Mouse (Mus musculus) heart, embryonic 15.5 days (tissue): ENCODE measurements around the gene Itga1. TPM values are rescaled to one million over a fixed set of nuclear protein-coding genes. Genes with fewer than 3 reads are reported as not detected.

Experiments
- ATAC-seq: fragments of 200-750 bp; cut with Nextera tagmentation; replicated peaks from 2 replicates; pipeline ENCODE4 v1.8.0; 2017; ENCODE audit warnings: low read depth, moderate TSS enrichment; ENCODE audit not compliant: insufficient number of reproducible peaks, insufficient read depth, low FRiP score
- H3K27ac ChIP-seq: fragments of 300-500 bp; sonication (generic); 2 replicates; pipeline ENCODE4 v1.5.1; 2015; ENCODE audit warnings: mild to moderate bottlenecking, inconsistent platforms
- H3K27me3 ChIP-seq: fragments of 300-500 bp; sonication (generic); 2 replicates; pipeline ENCODE4 v1.6.1; 2015; ENCODE audit warnings: inconsistent platforms
- H3K36me3 ChIP-seq: fragments of 300-500 bp; sonication (generic); 2 replicates; pipeline ENCODE4 v1.6.1; 2015; ENCODE audit warnings: mild to moderate bottlenecking, inconsistent platforms
- H3K4me1 ChIP-seq: fragments of 300-500 bp; sonication (generic); replicated peaks from 2 replicates; pipeline ENCODE4 v1.6.1; 2015; ENCODE audit warnings: inconsistent platforms
- H3K4me2 ChIP-seq: fragments of 300-500 bp; sonication (generic); 2 replicates; pipeline ENCODE4 v1.6.1; 2015; ENCODE audit warnings: inconsistent platforms, mild to moderate bottlenecking, moderate library complexity
- H3K4me3 ChIP-seq: fragments of 300-500 bp; sonication (generic); 2 replicates; pipeline ENCODE4 v1.5.1; 2015; ENCODE audit warnings: mild to moderate bottlenecking, inconsistent platforms
- H3K9ac ChIP-seq: fragments of 300-500 bp; sonication (generic); 2 replicates; pipeline ENCODE4 v1.6.1; 2015; ENCODE audit warnings: mild to moderate bottlenecking, inconsistent platforms
- H3K9me3 ChIP-seq: fragments of 300-500 bp; sonication (generic); replicated peaks from 2 replicates; pipeline ENCODE4 v1.6.1; 2016; ENCODE audit warnings: inconsistent platforms
- WGBS: fragments of 180-500 bp; shearing (Covaris S2); methylation state at CpG from one replicate; pipeline ENCODE4 v1.1.7; 2015; ENCODE audit warnings: mixed read lengths; 5-methylcytosine and 5-hydroxymethylcytosine counted together
- polyA plus RNA-seq: library from polyadenylated mRNA; unstranded; fragments of >200 nt; fragmentation: Nextera tagmentation; extraction: Ambion mirVana; gene quantifications from 2 replicates; pipeline ENCODE4 v1.2.1, GENCODE M21; 2015

Gene Itga1
- polyA plus RNA-seq, 1 experiment from 2014 or later = 25.6 TPM

DNA sequence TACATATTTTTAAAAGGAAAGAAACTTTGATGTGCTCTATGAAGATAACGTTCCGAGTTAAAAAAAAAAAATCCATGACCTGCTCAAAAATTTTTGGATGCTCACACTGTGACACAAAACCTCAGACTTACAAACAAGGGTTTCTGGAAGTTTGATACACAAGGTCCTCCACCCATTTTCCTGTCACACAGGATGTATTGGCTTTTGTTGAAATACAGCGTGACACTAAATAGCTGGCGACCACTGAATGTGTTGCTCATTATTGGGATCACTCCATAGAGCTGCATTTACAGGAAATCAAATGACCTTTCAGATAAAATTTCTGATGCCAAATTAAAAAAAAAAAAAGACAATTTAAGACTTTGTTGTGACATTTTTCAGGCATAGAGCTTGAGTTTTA is 23.4 kb upstream of the Itga1 start:
- Histone ChIP-seq H3K36me3 (no peaks in the 10 kb centered on the region), H3K4me2 (no peak overlapping the region), H3K27ac (no peak overlapping the region), H3K9me3 (no peaks in the 10 kb centered on the region), H3K4me1 (no peaks in the 10 kb centered on the region), H3K27me3 (no peaks in the 10 kb centered on the region), H3K9ac (no peak overlapping the region), H3K4me3 (no peak overlapping the region)
- WGBS = 74% methylated on average over 4 of the region's 4 CpGs
- ATAC-seq = no peak

- Histone ChIP-seq H3K27ac (no peak overlapping the region), H3K9ac (no peak overlapping the region), H3K4me1 (no peaks in the 10 kb centered on the region), H3K36me3 (no peaks in the 10 kb centered on the region), H3K9me3 (no peaks in the 10 kb centered on the region), H3K27me3 (no peaks in the 10 kb centered on the region), H3K4me2 (no peak overlapping the region), H3K4me3 (no peak overlapping the region)
- ATAC-seq = no peak
- WGBS = 67% methylated on average over 1 of the region's 1 CpGs
Observed at GRCm38 (mm10) chr13:115124521-115124920, 22.8 kb upstream of the Itga1 start.

GRCm38 (mm10) chr13:115118756-115119155 is 17.0 kb upstream of the Itga1 start:
- Histone ChIP-seq H3K9me3 (no peaks in the 10 kb centered on the region), H3K4me2 (no peak overlapping the region), H3K4me3 (no peak overlapping the region), H3K9ac (no peak overlapping the region), H3K36me3 (no peaks in the 10 kb centered on the region), H3K4me1 (no peaks in the 10 kb centered on the region), H3K27ac (no peak overlapping the region), H3K27me3 (no peaks in the 10 kb centered on the region)
- no peak for ATAC-seq
- 63% methylated on average over 5 of the region's 5 CpGs for WGBS

GRCm38 (mm10) chr13:115118195-115118594 is 16.4 kb upstream of the Itga1 start:
- Histone ChIP-seq H3K9me3 (no peaks in the 10 kb centered on the region), H3K4me1 (no peaks in the 10 kb centered on the region), H3K4me2 (no peak overlapping the region), H3K27ac (no peak overlapping the region), H3K9ac (no peak overlapping the region), H3K27me3 (no peaks in the 10 kb centered on the region), H3K36me3 (no peaks in the 10 kb centered on the region), H3K4me3 (no peak overlapping the region)
- ATAC-seq = no peak
- 80% methylated on average over 3 of the region's 3 CpGs for WGBS

DNA sequence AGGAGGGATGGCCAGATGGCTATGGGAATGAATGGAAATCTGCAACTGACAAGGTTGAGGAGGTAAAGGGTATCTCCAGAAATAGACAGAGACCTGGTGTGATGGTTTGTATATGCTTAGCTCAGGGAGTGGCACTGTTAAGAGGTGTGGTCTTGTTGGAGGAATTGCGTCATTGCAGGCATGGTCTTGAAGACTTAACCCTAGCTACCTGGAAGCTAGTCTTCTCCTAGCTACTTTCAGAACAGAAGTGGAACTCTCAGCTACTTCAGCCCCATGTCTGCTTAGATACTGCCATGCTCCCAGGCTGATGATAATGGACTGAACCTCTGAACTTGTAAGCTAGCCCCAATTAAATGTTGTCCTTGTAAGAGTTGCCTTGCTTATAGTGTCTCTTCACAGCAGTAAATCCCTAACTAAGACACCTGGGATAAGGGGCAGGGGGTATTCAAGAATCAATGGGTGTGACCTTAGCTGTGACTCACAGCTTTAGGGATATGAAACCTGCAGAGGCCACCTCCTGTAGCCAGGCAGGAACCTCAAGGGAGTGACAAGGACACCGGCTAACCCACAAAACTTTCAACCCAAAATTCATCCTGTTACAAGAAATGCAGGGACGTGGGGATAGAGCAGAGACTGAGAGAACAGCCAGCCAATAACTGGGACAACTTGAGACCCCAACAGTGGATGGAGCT is 15.3 kb upstream of the Itga1 start:
- H3K9me3 ChIP-seq = no peaks in the 10 kb centered on the region
- H3K4me1 ChIP-seq = no peaks in the 10 kb centered on the region
- H3K27me3 ChIP-seq = no peaks in the 10 kb centered on the region
- no peak overlapping the region for H3K4me3 ChIP-seq
- no peak overlapping the region for H3K9ac ChIP-seq
- ATAC-seq = no peak
- no peaks in the 10 kb centered on the region for H3K36me3 ChIP-seq
- H3K27ac ChIP-seq = no peak overlapping the region
- 78% methylated on average over 3 of the region's 3 CpGs for WGBS
- H3K4me2 ChIP-seq = no peak overlapping the region

- no peak for ATAC-seq
- H3K9me3 ChIP-seq = no peaks in the 10 kb centered on the region
- no peak overlapping the region for H3K4me3 ChIP-seq
- no peak overlapping the region for H3K4me2 ChIP-seq
- H3K4me1 ChIP-seq = no peaks in the 10 kb centered on the region
- H3K9ac ChIP-seq = no peak overlapping the region
- WGBS = 74% methylated on average over 4 of the region's 4 CpGs
- H3K36me3 ChIP-seq = no peaks in the 10 kb centered on the region
- H3K27ac ChIP-seq = no peak overlapping the region
- no peaks in the 10 kb centered on the region for H3K27me3 ChIP-seq
Observed at GRCm38 (mm10) chr13:115109628-115110027, 7.9 kb upstream of the Itga1 start.

GRCm38 (mm10) chr13:115107436-115107835 is 5.7 kb upstream of the Itga1 start:
- Histone ChIP-seq H3K27ac (no peak overlapping the region), H3K9me3 (no peaks in the 10 kb centered on the region), H3K4me2 (no peak overlapping the region), H3K27me3 (no peaks in the 10 kb centered on the region), H3K36me3 (no peaks in the 10 kb centered on the region), H3K4me1 (peaks cover 3% of the 10 kb centered on the region; the same call in 1 of the 2 replicates), H3K4me3 (no peak overlapping the region), H3K9ac (no peak overlapping the region)
- no peak for ATAC-seq
- 74% methylated on average over 8 of the region's 8 CpGs for WGBS

GRCm38 (mm10) chr13:115106183-115106582 is 4.4 kb upstream of the Itga1 start:
- H3K4me2 ChIP-seq = no peak overlapping the region
- 76% methylated on average over 10 of the region's 10 CpGs for WGBS
- H3K9ac ChIP-seq = no peak overlapping the region
- H3K36me3 ChIP-seq = no peaks in the 10 kb centered on the region
- peaks cover 3% of the 10 kb centered on the region; the same call in 1 of the 2 replicates for H3K4me1 ChIP-seq
- H3K9me3 ChIP-seq = no peaks in the 10 kb centered on the region
- no peak for ATAC-seq
- H3K4me3 ChIP-seq = no peak overlapping the region
- H3K27me3 ChIP-seq = no peaks in the 10 kb centered on the region
- H3K27ac ChIP-seq = no peak overlapping the region

GRCm38 (mm10) chr13:115102754-115103153 is 990 bp upstream of the Itga1 start:
- 91% methylated on average over 2 of the region's 2 CpGs for WGBS
- Histone ChIP-seq H3K9me3 (no peaks in the 10 kb centered on the region), H3K27me3 (no peaks in the 10 kb centered on the region), H3K4me3 (no peak overlapping the region), H3K4me1 (peaks cover 14% of the 10 kb centered on the region), H3K36me3 (no peaks in the 10 kb centered on the region), H3K27ac (0 out of 2 replicates have a peak overlapping the region, but pooled peaks have one; percentile 49), H3K9ac (no peak overlapping the region), H3K4me2 (peak overlapping the region; percentile 21; the same call in 1 of the 2 replicates)
- no peak for ATAC-seq

DNA sequence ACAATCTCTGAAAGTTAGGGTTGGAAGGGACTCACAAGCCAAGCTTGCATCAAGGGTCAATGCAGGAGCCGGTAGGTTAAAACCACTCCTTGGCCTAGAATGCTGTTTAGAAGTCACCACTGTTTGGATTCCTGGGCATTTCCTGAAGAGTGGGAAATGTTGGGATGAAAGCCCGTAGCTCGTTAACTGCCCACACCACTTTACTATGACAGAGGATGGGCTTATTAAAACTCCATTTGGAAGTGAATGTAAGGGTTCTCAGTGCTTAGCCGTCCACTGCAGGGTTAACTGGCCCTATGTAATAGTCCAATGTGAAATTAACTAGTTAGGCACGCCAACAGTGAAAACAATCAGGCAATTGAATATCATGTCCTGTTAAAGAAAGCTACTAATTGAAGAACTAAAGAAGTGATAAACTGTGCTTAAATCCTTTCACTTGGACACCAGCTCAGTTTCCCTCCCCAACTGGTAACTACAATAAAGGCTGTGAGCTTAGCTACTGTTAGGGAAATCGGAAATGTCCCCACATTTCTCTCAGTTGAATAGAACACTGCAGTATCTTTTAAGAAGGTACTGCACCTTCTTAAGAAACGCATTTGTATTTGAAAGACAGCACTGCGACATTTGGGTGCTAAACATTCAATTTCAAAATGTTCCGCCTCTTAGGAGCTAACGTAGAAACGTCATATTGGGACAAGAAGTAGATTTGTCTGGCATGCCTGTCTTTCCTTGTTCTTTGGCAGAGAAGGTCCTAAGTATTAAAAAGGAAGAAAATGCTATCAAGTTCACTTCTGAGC is 1.2 kb downstream of the Itga1 start:
- Histone ChIP-seq H3K36me3 (no peaks in the 10 kb centered on the region), H3K9ac (peak overlapping the region; percentile 77), H3K9me3 (no peaks in the 10 kb centered on the region), H3K27me3 (no peaks in the 10 kb centered on the region), H3K4me3 (peak overlapping the region; percentile 71), H3K27ac (peak overlapping the region; percentile 95), H3K4me1 (peaks cover 31% of the 10 kb centered on the region), H3K4me2 (peak overlapping the region; percentile 79)
- 19% methylated on average over 11 of the region's 11 CpGs for WGBS
- no peak for ATAC-seq

DNA sequence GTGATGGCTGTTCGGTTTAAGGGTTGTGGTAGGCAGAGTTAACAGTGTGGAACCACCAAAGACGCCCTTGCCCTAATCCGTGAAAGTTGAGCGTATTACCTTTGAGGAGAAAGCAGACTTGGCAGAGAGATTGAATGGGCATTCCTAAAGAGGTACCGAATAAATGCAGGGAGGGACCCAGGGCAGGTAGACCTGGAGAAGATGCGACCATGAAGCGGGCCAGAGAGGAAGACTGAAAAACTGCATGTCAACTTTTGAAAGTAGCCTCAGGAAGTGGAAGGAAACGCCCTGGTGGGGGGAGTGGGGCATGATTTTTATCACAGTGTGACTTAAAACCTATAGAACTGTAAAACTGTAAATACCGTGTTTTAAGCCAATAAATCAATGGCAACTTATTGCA is 2.4 kb downstream of the Itga1 start:
- no peak overlapping the region for H3K9ac ChIP-seq
- H3K4me3 ChIP-seq = peak overlapping the region; percentile 71
- H3K4me1 ChIP-seq = peaks cover 35% of the 10 kb centered on the region
- no peak for ATAC-seq
- no peaks in the 10 kb centered on the region for H3K27me3 ChIP-seq
- no peaks in the 10 kb centered on the region for H3K9me3 ChIP-seq
- H3K4me2 ChIP-seq = peak overlapping the region; percentile 79
- WGBS = 82% methylated on average over 9 of the region's 9 CpGs
- no peak overlapping the region for H3K27ac ChIP-seq
- H3K36me3 ChIP-seq = no peaks in the 10 kb centered on the region
